Mouse (Mus musculus) right cerebral cortex, postnatal 10 days (tissue): ENCODE data around the gene Igfbp7.
"Not testable (repeated sequence)": the region's sequence is repeated elsewhere in the genome, so short reads cannot be mapped to it uniquely, and the experiment has no call there.

Experiments
- DNase-seq, 2 experiments: peaks; one replicate each; pipeline ENCODE4 v3.0.0; 2021; ENCODE audit warnings: low spot score in 2 of 2

Igfbp7 gene

GRCm38 (mm10) chr5:77407341-77408298, at the start of gene Igfbp7:
Igfbp7 (minus strand) TSS chr5:77408041.
- DNase-seq, result peak; percentile 63 to 69

GRCm38 (mm10) chr5:77452103-77452502, 44.3 kb upstream of the Igfbp7 start:
- DNase-seq, result no peak

GRCm38 (mm10) chr5:77449531-77449930, 41.7 kb upstream of the Igfbp7 start:
- DNase-seq, result no peak

- no peak for DNase-seq
Measured at GRCm38 (mm10) chr5:77445431-77445830, 37.6 kb upstream of the Igfbp7 start.

- DNase-seq, result no peak
Measured at GRCm38 (mm10) chr5:77443889-77444573, 36.2 kb upstream of the Igfbp7 start.

- no peak for DNase-seq
Measured at GRCm38 (mm10) chr5:77442856-77443623, 35.2 kb upstream of the Igfbp7 start.

- no peak for DNase-seq
Measured at GRCm38 (mm10) chr5:77436308-77436707, 28.5 kb upstream of the Igfbp7 start.

- DNase-seq, result no peak
Measured at GRCm38 (mm10) chr5:77434060-77434459, 26.2 kb upstream of the Igfbp7 start.

- peak in 1 of 2 experiments; percentile 28 for DNase-seq
Measured at GRCm38 (mm10) chr5:77433561-77433960, 25.7 kb upstream of the Igfbp7 start.

GRCm38 (mm10) chr5:77433119-77433518, 25.3 kb upstream of the Igfbp7 start:
- no peak for DNase-seq

- DNase-seq, result no peak
Measured at GRCm38 (mm10) chr5:77432446-77432845, 24.6 kb upstream of the Igfbp7 start.

- no peak for DNase-seq
Measured at GRCm38 (mm10) chr5:77431068-77431467, 23.2 kb upstream of the Igfbp7 start.

GRCm38 (mm10) chr5:77430471-77430870, 22.6 kb upstream of the Igfbp7 start:
- no peak for DNase-seq

- no peak for DNase-seq
Measured at GRCm38 (mm10) chr5:77430049-77430448, 22.2 kb upstream of the Igfbp7 start.

GRCm38 (mm10) chr5:77428526-77428925, 20.7 kb upstream of the Igfbp7 start:
- DNase-seq, result no peak

- DNase-seq, result no peak
Measured at GRCm38 (mm10) chr5:77427986-77428385, 20.1 kb upstream of the Igfbp7 start.

GRCm38 (mm10) chr5:77425721-77426500, 18.1 kb upstream of the Igfbp7 start:
- DNase-seq, result no peak

- not testable (repeated sequence) for DNase-seq
Measured at GRCm38 (mm10) chr5:77419537-77419936, 11.7 kb upstream of the Igfbp7 start.

- no peak for DNase-seq
Measured at GRCm38 (mm10) chr5:77416058-77416457, 8.2 kb upstream of the Igfbp7 start.

- DNase-seq, result no peak
Measured at GRCm38 (mm10) chr5:77408530-77408929, 689 bp upstream of the Igfbp7 start.

GRCm38 (mm10) chr5:77406371-77406871, 1.4 kb downstream of the Igfbp7 start:
- DNase-seq, result no peak
